Mouse (Mus musculus): ENCODE data around the gene Dab2ip. TPM values are rescaled to one million over a fixed set of nuclear protein-coding genes. Genes with fewer than 3 reads are reported as not detected.
A peak's percentile ranks its signal among the peaks of the same experiment; 100 is the strongest.

The Dab2ip gene
- total RNA-seq (2015; ENCODE audit: low replicate concordance) (not detected in 2 replicates), total RNA-seq (2017; ENCODE audit: low replicate concordance) (0.15 and 1.2 TPM in 2 replicates)

DNA sequence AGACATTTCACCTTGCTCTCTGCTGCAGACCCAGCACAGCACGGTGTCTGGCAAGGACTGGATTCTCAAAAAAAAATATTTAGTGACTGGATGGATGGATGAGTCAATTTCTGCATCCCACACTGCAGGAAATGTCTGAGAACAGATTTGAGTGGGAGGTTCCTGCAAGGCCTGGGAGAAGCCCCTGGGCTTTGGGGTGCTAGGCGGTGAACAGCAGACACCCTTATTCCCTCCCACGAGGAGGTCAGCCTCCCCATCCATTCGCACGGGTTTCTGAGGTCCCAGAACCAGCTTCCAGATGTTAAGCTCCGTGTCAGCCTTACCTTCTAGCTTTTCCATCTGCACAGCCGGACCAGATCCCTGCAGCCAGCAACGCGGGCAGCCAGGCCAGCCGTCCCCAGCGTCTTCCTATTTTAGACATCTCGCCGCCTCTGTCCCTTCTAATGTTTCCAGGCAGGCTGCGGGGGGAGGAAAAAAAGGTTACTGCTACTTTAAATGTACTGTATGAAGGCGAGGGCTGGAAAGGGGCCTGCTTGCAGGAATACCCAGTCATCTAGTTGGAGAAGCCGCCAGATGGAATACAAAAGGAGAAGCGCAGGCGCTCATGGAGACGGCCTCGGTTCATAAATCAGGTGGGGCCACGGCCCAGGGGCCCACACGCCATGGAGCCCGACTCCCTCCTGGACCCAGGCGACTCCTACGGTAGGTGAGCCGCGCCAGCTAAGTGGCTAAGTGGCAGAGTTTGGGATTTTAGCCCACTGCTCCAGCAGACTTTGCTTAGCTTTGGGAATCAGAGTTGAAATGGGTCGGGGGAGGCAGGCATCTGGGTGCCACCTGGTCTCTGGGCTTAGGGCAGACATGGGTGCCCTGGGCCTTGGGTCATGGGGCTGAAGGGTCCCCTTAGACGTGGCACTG is at the start of gene Dab2ip:
TSS of gene Dab2ip (plus strand) at position 356 of the 915 bp plus-strand sequence.
- no peak for ATAC-seq (replicated peaks; ENCODE audit: low FRiP score, poor library complexity, severe bottlenecking)

DNA sequence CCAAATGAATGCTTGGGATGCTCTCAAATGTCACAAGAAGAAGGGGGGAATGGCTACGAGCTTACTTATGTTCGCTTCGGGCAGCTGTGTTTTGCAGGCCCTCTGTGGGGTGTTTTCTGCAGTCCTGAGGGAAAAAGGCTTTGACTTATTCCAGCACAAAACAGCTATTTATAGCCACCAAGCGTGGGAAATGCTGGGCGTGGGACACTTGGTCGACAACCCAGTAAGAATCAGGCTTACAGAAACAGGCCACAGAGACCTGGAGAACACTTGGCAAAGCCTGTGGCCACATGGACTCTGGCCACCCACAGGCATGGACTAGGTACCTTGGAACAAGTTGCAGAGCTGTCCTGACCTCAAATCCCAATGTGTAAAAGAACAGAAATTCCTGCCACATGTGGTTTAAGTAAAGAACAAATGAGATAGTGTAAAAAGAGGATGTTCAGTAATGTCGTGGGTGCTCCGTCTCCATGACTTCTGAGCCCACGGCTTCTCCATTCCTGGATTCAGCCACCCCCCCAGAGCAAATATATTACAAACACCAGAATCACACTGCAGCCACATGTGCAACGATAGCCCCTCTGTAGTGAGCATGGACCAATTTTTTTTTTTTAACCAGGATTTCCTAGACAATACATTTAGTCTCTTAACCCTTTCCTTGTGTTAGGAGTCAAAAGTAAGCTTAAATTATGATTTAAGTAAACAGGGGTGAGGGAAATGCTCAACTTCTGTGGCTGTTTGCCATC is 49.3 kb upstream of the Dab2ip start:
- no peak for ATAC-seq (replicated peaks; ENCODE audit: low FRiP score, poor library complexity, severe bottlenecking)

DNA sequence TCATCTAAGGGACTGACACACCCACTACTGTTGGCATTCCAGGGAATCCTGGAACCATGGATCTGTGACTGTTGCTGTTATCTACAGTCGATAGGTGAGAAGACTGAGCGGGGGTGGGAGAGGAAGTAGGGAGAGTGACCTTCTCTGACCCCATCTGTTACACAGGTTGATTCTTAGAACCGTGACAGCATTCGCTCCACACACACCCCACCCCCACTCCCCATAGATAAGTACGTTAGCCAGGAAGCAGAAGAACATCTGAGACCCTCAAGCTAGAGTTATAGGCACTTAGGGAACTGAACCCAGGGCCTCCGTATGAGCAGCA is 48.8 kb upstream of the Dab2ip start:
- no peak for ATAC-seq (replicated peaks; ENCODE audit: low FRiP score, poor library complexity, severe bottlenecking)

DNA sequence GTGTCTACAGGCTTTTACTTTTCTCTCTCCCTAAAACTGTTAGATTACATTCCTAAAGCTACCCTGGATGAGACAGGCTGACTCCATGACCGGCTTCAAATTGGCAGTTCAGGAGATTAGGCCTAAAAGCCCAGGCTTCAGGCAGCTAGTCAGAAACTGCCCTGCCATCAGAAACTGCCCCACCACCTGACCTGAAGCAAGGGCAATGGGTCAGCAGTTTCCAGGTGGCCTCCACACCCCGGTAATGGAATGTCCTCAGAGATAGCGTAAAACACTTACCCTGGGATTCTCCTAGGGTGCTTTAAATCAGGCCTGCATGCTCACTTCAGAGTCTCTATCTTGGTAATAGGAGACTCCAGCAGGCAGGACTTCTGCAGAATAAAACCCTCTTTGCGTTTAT is 48.2 kb upstream of the Dab2ip start:
- ATAC-seq (replicated peaks; ENCODE audit: low FRiP score, poor library complexity, severe bottlenecking), result no peak

DNA sequence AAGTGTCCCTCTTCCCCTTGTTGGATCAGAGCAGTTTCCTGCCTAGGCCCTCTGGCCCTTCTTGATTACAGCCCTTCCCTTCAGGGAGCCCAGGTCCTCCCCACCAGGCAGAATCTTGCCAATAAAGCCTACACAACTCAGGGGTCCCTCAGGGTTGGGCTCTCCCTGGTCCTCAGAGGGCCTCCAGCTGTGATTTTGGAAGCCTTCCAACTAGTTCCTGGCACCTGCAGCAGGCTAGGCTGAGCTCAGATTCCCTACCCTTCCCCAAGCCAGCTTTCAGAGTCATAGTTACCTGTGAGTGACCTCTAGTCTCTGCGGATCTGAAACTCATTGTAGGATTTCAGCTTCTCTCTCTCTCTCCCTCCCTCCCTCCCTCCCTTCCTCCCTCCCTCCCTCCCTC is 47.1 kb upstream of the Dab2ip start:
- no peak for ATAC-seq (replicated peaks; ENCODE audit: low FRiP score, poor library complexity, severe bottlenecking)

DNA sequence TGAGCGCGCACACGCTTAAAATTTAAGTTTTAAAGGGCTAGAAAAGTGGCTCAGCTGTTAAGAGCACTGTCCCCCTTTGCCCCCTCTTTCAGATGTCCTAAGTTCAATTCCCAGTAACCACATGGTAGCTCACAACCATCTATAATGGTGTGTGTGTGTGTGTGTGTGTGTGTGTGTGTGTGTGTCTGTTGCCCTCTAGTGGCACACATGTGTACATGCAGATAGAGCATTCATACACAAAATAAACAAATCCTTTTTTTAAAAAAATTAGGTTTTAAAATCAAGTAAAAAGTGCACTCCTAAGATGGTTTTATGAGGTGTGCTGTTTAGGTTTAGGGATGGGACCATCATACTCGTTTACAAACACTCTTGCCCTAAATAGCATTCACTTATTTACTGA is 45.8 kb upstream of the Dab2ip start:
- no peak for ATAC-seq (replicated peaks; ENCODE audit: low FRiP score, poor library complexity, severe bottlenecking)

DNA sequence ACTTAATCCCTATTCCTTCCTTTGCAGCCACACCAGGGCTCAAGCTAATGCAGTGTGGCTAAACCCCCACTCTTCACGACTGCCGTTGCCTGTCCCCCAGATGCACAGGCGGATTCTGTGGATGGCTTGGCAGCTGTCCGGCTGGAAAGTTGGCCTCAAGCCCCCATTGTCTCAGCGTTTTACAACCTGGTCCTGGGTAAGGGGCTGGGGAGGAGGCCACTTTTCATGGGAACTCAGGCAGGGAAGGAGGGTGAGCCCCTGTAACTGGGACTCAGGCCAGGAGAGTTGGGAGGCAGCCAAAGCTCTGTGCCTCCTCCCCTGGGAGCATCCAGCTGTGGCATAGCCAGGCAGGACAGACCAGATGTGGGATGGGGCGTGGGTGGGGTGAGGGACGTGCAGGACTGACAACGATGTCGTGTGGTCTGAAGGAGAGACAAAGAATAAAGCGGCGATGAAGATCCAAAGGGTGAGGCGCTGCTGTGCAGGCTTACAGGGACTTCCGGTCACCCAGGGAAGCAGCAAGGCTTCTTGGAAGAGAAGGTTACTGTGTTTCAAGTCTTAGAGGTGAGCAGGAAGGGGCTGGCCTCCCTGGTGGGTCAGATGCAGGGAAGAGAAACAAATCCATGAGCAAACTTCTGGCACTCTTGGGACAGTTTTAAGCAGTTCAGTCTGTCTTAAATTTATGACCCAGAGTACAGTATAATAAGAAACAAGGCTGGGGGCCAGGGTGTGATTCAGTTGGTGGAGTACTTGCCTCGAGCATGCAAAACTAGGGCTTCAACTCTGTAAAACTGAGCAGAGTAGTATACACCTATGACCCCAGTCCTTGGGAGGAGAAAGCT is 43.8 kb upstream of the Dab2ip start:
- no peak for ATAC-seq (replicated peaks; ENCODE audit: low FRiP score, poor library complexity, severe bottlenecking)

DNA sequence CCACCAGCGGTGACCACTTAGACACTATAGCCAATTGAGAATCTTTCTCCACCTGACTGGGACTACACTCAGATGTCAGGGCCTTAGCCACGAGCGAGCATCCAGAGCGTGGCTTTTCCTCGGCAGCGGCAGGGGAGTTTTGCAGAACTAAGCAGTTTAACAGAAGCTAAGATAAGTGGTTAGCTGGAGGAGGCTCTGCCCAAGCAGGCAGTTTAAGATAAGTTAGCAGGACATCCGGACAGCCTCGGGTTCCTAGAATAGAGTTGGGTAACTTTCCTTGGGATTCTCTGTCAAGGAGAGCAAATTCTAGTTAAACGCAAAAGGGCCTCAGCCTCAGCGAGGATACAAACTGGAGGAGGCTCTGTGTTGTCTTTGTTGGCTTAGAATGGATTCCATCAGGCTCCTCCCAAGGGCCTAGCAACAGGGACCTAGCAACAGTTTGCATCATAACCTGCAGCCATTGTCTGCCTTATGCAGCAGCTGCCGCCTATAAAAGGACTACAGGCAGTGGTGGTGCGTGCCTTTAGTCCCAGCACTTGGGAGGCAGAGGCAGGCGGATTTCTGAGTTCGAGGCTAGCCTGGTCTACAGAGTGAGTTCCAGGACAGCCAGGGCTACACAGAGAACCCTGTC is 31.3 kb upstream of the Dab2ip start:
- ATAC-seq (replicated peaks; ENCODE audit: low FRiP score, poor library complexity, severe bottlenecking), result no peak

DNA sequence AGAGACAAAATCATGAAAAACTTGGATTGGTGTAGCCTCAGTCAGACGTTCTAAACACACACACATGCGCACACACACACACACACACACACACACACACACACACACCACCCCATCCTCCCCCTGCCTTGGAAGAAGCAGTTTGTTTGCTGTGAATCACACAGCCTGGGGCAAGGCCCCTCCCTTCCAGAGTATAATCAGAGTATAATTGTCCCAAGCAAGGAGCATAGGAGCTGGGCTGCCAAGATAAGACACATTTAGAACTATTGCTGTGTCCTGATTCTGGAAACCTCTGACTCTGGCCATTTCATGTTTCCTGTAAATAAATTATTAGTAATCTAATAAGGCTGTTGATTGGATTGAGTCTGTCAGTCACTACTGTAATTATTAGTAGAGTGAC is 29.0 kb upstream of the Dab2ip start:
- no peak for ATAC-seq (replicated peaks; ENCODE audit: low FRiP score, poor library complexity, severe bottlenecking)

DNA sequence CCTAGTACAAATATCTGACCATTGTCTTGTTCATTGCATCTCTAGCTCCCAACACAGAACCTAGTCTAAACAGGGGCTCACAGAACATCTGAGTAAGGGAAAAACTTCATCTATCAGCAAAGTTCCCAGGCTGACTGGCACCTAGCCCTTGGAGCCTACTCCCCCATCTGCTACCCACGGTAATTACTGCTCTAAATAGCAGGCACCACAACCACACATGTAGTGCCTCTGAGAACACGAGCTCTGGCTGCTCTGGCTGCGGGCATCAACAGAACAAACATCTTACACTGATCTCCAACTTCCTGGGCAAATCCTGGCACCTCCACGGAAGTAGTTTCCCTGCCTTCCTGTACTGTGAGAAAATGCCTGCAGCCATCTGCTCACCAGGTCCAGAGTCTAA is 28.2 kb upstream of the Dab2ip start:
- no peak for ATAC-seq (replicated peaks; ENCODE audit: low FRiP score, poor library complexity, severe bottlenecking)

DNA sequence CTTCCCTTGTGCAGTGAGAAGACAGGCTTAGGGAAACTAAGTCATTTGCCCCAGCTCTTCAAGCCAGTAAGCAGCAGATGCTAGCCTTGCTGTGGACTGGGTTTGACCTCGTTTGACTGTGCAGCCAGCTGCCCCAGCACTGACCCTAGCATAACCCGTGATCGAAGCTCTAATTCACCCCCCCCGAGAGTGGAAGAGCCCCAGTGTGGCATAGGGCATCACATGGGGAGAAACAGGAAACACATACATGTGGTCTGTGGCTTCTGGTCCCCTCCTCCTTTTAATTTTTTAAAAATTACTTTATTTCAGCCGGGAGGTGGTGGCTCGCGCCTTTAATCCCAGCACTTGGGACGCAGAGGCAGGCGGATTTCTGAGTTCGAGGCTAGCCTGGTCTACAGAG is 27.3 kb upstream of the Dab2ip start:
- no peak for ATAC-seq (replicated peaks; ENCODE audit: low FRiP score, poor library complexity, severe bottlenecking)

DNA sequence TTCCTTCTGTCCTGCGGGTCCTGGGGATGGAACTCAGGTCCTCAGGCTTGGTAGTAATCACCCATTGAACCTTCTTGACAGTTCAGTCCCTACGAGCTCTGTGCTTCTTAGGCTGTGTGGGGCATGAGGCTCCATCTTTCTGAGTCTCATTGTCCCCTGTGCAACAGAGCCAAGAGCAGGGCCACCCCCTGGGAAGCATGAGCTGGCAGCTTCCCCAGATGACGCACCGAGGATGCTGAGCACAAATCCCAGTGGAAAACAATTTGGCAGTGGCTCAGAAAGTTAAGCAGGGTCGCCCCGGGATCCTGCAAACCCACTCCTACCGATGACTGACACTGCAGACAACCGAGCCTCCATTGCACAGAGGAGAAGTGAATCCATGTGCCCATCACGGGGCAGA is 24.4 kb upstream of the Dab2ip start:
- no peak for ATAC-seq (replicated peaks; ENCODE audit: low FRiP score, poor library complexity, severe bottlenecking)

DNA sequence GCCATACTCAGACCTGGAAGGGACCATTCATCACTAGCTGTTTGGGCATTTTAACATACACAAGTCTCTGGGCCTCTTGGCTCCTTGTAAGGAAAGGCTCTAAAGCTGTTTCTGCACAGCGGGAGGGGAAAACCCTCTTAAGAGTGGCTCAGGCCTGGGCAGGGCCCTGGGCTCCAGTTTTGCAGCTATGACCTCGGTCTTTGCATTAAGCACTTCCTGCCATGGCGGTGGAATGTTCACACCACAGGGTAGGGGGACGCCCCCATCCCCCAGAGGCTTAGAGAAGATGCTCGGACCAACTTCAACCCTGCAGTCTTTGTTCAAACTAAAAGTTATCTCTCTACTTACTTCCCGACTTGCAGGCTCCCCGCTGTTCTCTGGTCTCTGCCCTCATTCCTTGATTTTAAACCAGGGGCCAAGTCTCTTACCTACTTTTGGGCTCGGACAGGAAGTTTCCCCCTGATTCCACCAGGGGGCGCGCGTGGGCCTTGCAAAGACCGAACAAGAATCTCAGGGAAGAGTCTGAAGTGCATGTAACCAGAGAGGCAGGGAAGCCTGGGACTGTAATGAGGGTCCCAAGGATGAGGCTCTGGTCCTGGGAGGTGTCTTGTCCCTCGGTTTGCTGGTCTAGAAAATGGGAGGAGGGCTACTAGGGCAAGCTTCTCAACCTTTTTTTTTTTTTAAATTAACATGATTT is 18.6 kb upstream of the Dab2ip start:
- ATAC-seq (replicated peaks; ENCODE audit: low FRiP score, poor library complexity, severe bottlenecking), result peak; percentile 68; the same call in 1 of the 2 replicates

DNA sequence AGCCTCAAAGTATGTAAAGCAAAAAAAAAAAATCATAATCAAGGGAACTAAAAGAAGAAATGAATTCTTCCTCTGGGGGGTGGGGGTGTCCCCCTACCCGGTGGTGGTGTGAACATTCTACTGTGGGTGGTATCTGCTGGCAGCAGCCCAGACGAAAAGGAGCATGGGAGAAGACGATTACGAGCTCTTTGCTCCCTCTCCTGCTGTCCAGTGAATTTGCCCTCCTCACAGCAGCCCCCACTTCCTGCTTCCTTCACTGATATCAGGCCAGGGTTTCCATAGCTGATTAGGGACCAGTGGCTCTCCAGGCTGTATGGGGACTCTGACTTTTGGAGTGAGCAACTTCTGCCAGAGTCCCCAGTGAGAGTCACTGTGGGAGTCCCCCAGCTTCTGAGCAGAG is 17.3 kb upstream of the Dab2ip start:
- no peak for ATAC-seq (replicated peaks; ENCODE audit: low FRiP score, poor library complexity, severe bottlenecking)

DNA sequence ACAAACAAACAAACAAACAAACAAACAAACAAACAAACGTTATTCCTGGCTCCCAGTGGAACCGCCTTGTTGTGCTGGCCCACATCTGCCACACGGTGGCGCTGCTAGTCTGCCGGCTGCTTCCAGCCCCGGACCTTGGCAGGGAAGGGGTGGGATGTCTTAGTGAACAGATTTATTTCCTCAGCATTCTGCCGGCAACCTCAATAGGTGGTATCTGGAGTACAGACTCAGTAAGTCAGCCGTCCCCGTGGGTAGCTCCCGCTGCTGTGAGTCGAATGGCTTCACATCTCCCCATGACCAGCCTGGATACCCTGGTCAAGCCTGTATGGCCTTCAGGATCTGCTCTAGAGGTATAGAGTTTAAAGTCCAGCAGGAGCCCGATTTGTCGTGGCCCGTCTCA is 13.3 kb upstream of the Dab2ip start:
- ATAC-seq (replicated peaks; ENCODE audit: low FRiP score, poor library complexity, severe bottlenecking), result no peak

DNA sequence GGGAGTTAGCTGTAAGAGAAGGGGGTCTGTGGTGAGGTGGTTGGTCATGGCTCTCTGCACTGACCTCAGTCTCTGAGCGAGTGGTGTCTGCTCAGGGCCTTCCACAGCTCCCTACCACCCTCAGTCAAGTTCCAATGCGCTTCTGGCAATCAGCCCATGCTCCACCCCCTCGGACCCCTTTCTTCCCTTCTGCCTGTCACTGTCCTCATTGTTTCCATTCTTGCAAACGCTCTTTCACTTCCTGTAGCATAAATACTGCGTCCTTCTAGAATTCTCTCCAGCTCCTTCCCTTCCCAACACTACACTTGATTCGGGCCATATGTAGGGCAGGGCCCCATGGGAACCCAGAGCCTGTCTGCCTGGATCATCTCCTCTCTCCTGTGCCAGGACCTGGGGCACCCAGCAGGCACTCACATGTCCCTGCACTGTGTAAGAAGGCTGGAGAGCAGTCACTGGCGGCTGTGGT is 12.9 kb upstream of the Dab2ip start:
- 0 out of 2 replicates have a peak, but pooled peaks have one; percentile 43 for ATAC-seq (replicated peaks; ENCODE audit: low FRiP score, poor library complexity, severe bottlenecking)

DNA sequence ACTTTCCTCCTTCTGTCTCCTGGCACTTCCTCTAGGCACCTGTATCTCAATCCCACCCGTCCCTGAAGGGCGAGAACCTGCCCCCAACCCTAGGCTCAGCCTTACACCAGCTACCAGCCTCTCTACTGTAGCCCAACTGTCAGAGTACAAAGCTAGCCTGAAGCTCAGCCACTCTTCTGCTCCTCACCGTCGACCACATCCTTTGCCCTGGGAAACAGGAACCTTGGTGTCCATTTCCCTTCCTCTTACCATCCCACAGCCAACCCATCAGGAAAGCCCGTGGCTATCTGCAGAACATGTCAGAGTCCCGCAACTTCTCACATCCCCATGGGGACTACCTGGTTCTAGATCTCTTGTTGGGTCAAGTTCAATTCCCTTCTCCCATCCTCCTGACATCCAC is 11.6 kb upstream of the Dab2ip start:
- no peak for ATAC-seq (replicated peaks; ENCODE audit: low FRiP score, poor library complexity, severe bottlenecking)

DNA sequence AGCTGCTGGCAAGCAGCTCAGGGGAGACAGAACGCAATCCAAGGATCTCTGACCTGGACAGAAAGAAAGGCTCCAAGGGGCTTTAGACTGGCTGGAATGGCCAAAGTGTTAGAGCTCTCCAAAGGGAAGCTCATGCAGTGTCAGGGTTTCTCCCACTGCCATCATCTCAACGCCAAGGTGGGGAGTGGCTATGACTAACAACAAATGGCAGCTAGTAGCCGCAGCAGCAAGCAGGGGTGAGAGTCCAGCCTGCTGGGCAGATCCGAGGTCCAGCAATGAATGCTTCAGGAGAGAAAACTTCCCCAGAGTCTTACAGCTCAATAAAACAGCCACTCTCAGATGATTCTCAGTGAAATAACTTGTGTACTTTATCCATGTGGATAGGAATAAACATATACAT is 8.9 kb upstream of the Dab2ip start:
- no peak for ATAC-seq (replicated peaks; ENCODE audit: low FRiP score, poor library complexity, severe bottlenecking)

DNA sequence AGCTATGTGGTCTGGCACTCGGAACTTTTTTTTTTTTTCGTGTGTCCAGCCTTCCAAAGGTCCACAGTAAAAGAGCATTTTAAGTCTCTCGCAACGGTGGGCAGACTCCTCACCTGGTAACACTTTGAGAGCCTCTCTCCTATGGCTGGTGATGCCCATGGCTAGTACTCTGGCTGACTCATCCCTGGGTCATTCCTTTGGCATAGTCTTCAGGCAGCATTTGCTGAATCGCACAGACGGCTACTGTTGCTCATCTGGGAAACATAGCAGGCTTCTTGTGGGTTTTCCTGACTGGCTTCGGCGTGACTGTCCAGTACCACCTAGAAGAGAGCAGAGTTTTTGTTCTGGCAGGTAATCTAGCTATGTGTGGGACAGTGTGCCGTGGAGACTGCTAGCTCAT is 8.0 kb upstream of the Dab2ip start:
- no peak for ATAC-seq (replicated peaks; ENCODE audit: low FRiP score, poor library complexity, severe bottlenecking)
